Mouse (Mus musculus): ENCODE results near the gene Slc44a4. TPM values are rescaled to one million over a fixed set of nuclear protein-coding genes. Genes with fewer than 3 reads are reported as not detected.

The Slc44a4 gene
- total RNA-seq (2021): under 1 TPM in 1 of 2 experiments, not detected in 1; 0.09 TPM
- long read RNA-seq, experiment 1: 0 reads
- long read RNA-seq, experiment 2: 0 reads

DNA sequence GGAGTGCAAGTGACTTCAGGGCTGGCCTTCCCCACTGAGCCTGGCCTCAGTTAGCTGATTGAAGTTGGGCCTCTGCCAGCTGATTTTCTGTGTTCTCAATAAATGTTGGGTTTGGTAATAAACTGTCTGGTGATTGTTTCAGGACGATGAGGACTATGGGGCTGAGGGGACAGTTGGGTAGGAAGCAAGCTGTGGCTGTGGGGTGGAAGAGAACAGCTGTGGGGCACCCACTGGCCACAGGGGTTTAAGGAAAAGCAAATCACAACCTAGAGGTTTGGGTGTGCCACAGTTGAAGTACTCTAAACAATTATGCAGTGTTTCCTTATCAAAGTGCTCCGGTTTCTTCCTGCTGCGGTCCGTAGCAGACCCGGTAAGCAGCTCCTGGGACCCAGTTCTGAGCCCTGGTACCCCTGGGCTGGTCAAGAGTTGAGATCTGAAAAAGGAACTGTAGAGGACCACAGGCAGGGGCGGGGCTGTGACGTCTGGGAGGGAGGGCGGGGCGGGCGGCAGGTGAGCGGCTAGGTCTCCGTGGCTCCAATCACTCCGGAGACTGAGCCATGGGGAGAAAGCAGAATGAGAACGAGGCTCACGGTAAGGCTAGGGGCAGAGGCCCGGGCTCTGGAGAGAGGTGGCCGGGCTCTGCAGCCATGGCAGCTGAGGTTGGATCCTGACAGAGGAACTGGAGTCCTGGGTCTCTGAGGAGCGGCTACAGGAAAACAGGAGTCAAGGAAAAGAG lies at the start of gene Slc44a4:
Slc44a4 (plus strand) TSS at position 537 of the 736 bp plus-strand sequence.
- intact Hi-C loops (cut with DNase I; ENCODE audit: low total_unique reads): loop anchor here (5.0 to 10.0 kb wide), 2 partner anchors 57 to 71 kb away; partner anchors contain the start of gene Lsm2
- DNase-seq: no peak

DNA sequence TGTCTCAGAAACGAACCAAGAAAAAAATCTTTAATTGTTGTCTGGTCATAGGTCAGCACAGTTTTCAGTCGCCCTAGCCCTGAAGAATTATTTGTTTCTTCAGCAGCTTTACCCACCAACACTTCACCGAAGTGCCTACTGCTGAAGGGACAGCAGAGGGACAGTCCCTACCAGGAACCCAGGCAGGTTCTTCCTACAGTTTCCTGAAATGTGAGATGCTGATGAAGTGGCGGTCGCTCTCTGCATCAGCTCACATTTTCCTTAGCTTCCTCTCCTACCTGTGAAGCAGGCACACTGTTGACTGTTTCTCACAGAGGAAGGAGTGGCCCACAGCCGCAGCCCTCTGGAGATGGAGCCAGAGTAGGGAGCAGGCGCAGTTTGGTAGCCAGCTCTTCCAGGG lies 48.3 kb upstream of the Slc44a4 start:
- intact Hi-C loops (cut with DNase I; ENCODE audit: low total_unique reads): no loop called here
- DNase-seq: no peak

DNA sequence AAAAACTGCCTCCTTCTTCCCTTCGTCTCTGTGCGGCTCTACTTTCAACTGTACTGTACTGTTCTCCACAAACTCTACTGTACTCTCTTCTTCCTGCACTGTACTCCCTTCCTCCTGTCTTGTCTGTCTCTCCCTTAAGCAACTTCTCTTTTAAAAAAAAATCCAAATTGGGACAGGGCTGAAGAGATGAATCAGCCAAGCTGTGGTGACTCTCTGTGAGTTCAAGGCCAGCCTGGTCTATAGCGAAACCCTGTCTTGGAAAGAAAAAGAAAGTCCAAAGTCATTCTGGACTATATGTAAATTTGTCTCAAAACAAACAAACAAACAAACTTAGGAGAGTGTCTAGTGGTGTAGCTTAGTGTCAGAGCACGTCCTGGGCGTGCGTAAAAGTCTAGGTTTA lies 39.9 kb upstream of the Slc44a4 start:
- DNase-seq: no peak
- intact Hi-C loops (cut with DNase I; ENCODE audit: low total_unique reads): no loop called here

DNA sequence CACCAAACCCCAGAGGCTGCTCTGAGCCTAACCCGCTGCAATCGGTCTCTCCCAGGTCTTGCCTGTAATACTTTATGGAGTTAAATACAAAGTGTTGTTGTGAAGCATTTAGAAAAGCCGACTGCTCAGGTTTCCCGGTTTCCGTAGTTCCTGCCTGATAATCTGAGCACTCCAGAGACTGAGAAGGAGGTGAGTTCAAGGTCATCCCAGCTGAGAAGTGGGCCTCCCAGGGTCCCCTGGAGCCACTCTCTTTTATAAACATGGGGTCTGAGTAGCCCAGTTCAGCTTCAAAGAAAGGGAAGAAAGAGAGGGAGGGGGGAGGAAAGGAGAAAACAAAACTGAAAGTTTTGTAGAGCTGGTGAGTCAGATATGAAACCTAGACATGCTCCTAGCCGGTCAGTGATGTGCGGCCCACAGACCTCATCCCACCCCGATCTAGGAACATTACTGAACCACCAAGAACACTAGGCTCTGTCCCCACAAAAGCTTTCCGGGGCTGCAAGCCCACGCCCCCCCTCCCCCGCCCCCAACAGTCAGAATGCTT lies 34.9 kb upstream of the Slc44a4 start, which contains the start of gene Zbtb12:
Zbtb12 (plus strand) TSS at position 148 of the 544 bp plus-strand sequence.
- no peak for DNase-seq
- intact Hi-C loops (cut with DNase I; ENCODE audit: low total_unique reads): no loop called here

DNA sequence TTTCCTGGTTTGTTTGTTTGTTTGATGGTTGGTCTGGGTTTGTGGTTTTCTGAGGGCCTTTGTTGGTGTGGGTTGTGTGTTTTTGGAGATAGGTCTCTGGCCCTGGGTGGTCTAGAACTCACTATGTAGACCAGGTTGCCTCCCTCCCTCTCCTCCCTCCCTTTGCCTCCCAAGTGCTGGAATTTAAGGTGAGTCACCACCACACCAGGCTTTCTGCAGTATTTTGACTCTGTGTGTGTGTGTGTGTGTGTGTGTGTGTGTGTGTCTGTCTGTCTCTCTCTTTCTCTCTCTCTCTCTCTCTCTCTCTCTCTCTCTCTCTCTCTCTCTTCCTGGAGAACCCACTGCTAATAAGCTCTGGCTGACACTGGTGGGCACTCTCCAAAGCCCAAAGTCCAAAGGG lies 33.1 kb upstream of the Slc44a4 start:
- DNase-seq: no peak
- intact Hi-C loops (cut with DNase I; ENCODE audit: low total_unique reads): no loop called here

DNA sequence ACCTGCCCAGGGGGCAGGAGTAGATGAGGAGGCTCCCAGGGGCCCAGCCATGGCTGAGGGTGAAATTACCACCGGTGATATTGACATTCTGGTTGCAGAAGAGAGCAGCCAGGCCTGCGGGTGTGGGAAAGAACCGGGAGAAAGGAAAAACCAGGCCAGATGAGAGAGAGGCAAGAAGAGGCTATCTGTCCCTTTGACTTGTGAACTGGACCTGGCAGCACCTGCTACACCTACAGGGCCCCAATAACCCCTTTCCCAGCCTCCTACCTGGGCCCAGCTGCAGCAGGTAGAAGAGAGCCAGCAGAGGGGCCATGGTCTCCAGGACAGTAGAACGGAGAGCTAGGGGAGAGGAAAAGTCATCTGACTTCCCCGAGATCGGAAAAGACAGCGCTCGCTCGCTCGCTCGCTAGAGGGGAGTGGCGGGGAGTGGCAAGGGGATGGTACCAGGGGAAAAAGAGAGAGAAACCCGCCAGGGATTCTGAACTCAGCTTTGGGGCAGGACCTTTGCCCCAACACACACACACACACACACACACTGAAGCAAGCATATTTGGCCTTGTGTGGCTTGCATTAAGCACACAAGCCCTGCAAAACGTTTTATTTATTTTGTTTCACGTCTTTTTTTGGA lies 32.5 kb upstream of the Slc44a4 start, which contains the start of gene Gm20547:
Gm20547 (minus strand) TSS at position 360 of the 628 bp plus-strand sequence.
- intact Hi-C loops (cut with DNase I; ENCODE audit: low total_unique reads): no loop called here
- no peak for DNase-seq

DNA sequence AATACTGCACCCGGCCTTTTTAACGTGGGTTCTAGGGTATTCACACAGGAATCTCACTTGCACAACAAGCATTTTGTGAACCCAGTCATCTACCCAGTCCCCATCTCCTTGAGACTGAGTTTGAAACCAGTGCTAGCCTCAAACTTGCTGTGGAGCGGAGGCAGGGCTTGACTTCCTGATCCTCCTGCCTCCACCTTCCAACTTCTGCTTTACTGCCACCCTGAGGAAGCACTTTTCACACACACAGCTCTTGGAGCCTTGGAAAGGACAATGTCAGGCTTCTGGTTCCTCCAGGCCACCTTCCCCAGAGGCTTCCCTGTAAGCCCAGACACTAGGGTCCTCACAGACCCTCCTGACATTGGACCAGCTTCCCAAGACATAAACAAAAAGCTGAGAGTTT lies 30.9 kb upstream of the Slc44a4 start:
- intact Hi-C loops (cut with DNase I; ENCODE audit: low total_unique reads): no loop called here
- DNase-seq: no peak

DNA sequence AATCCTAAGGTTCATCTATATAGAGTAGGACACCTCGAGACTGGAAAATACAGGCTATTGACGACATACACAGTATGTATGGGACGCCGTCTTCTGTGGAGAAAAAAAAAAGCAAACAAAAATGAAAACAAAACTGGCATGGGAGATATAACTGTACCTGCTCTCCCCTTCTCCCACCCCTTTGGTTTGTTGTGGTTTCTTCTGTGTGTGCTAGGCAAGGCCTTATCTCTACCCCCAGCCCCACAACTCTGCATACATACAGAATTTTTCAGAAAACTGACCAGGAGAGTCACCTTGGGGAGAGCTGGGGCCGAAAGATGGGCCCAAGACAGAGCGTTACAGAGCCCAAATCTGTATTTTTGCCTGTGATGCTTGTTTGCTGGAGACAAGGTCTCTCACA lies 29.6 kb upstream of the Slc44a4 start:
- no peak for DNase-seq
- intact Hi-C loops (cut with DNase I; ENCODE audit: low total_unique reads): no loop called here

DNA sequence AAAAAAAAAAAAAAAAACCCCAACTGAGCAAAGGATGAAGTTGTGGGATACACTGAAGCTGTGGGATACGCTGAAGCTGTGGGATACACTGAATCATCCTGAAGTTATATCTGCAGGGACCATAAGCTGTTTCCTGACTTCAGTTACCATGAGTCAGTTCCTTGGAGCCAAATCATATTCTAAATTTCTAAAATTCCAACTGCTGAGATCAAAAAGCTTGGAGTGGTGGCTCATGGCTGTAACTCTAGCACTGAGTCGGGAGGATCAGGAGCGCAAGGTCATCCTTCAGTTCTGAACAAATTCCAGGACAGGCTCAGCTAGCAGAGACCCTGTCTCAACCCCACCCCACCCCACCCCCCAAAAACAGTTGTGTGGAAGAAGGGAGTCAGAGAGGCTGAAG lies 28.7 kb upstream of the Slc44a4 start:
- DNase-seq: no peak
- intact Hi-C loops (cut with DNase I; ENCODE audit: low total_unique reads): no loop called here

DNA sequence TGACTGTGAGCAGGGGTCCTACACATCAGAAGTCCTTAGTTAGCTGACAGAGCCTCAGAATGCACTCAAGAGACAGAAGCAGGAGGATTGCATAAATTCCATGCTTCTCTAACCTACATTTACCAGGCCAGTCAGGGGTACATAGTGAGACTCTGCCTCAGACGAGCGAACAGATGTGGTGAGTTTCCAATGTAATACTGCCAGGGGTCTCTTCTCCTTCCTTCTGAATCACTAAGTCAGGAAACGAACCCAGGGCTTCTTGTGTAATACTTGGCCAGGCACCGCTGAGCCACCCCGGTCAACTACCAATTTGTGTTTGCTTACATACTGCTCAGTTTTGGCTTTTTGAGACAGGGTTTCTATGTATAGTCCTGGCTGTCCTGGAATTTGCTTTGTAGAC lies 26.3 kb upstream of the Slc44a4 start:
- intact Hi-C loops (cut with DNase I; ENCODE audit: low total_unique reads): no loop called here
- no peak for DNase-seq

DNA sequence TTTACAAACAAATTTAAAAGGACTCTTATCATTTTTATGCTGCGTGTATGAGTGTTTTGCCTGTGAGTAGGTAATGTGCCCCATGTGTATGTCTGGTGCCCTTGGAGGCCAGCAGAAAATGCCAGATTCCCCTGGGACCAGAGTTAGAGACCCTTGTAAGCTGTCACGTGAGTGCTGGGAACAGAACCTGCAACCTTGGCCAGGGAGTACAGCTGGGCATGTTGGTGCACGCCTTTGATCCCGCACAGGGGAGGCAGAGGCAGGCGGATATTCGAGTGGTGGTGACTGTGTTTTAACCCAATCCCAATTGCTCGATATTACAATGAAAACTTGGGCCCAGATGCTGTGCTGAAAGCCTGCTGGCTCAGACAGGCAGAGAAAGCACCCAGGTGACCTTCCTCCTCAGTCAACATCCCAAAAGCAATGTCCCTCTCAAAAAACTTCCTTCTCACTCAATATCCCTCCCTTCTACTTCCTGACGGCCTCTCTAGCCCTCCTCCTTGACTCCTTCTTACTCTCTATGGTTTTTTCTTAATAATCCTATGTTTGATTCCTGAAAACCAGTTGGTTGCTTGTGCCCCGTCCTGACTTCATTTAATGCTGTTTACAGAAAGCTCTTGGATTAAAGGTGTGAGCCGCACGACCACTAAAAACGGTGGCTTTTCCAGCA lies 24.1 kb upstream of the Slc44a4 start:
- no peak for DNase-seq
- intact Hi-C loops (cut with DNase I; ENCODE audit: low total_unique reads): loop anchor here (5.0 kb wide), 1 partner anchor 38 kb away; the partner anchor contains the start of genes Nelfe and Skiv2l

DNA sequence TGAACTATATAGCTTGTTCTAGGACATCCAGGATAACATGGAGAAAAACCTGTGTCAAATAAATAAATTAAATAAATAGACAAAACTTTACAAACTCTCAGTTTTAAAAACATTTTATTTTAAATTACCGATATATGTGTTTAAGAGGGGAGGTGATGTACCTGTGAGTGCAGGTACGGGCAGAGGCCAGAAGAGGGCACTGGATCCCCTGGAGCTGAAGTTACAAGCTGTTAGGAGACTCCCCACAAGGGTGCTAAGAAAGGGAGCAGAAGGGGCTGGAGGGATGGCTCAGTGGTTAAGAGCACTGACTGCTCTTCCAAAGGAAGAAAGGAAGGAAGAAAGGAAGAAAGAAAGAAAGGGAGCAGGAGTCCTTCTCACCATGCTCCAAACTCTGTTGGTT lies 22.9 kb upstream of the Slc44a4 start:
- no peak for DNase-seq
- intact Hi-C loops (cut with DNase I; ENCODE audit: low total_unique reads): loop anchor here (5.0 kb wide), 1 partner anchor 39 kb away; the partner anchor contains the start of genes Nelfe and Skiv2l

DNA sequence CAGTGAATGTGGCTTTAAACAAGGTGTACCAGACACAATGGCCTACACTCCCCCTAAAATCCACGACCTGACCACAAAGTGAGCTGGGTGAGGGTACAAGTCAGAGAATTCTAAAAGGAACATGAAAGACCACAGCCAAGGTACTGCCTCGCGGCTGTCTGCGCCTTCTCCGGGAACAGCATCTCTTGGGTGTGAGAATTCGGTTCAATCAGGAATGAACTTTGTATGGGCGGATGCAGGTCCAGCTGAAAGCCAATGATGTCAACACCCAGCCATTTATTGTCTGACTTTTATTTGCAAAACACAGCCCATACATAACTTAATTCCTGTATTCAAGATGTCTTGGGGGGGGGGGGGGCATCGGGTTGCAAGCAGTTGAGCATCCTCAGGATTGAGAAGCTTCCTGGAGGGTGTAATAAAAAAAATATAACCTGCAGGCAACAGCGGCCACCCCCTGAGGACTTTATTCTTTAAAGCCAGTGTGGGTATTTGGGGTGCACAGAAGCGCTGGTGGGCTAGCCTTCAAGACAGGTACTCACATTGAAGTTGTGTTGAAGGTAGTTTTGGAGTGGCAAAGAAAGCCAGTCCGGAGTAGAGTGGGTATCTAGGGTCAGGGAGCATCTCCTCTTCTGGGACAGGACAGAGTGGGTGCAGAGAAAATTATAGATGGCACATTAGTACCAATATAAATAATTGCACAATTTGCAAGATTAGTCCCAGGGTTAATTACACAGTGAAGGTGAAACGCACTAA lies 21.0 kb upstream of the Slc44a4 start:
- intact Hi-C loops (cut with DNase I; ENCODE audit: low total_unique reads): loop anchor here (5.0 kb wide), 1 partner anchor 41 kb away; the partner anchor contains the start of genes Nelfe and Skiv2l
- DNase-seq: no peak

DNA sequence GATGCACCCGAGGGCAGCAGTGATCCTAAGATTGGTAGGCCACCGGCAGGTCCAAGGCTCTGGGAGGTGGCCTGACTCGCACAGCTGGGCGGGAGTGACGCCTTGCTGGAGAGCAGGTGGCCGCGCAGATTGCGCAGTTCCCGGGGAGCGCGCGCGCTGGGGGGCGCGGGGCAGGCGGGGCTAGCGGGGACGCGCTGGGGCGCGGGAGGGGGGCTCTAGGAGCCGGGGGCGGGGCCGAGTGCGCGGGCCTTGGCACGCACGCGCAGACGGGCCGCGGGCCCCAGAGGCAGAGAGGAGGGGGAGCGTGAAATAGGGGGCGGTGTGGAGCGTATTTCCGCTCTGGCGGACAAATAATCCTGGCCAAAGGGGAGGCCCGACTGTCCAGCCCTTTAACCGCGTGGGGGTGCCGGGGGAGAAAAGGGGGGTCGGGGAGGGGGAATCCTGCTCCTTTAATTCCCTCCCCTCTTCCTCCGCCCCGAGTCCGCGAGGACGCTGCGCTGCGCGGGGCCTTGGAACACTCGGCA lies 20.1 kb upstream of the Slc44a4 start:
- intact Hi-C loops (cut with DNase I; ENCODE audit: low total_unique reads): loop anchor here (5.0 kb wide), 1 partner anchor 42 kb away; the partner anchor contains the start of genes Nelfe and Skiv2l
- peak; percentile 96 for DNase-seq

DNA sequence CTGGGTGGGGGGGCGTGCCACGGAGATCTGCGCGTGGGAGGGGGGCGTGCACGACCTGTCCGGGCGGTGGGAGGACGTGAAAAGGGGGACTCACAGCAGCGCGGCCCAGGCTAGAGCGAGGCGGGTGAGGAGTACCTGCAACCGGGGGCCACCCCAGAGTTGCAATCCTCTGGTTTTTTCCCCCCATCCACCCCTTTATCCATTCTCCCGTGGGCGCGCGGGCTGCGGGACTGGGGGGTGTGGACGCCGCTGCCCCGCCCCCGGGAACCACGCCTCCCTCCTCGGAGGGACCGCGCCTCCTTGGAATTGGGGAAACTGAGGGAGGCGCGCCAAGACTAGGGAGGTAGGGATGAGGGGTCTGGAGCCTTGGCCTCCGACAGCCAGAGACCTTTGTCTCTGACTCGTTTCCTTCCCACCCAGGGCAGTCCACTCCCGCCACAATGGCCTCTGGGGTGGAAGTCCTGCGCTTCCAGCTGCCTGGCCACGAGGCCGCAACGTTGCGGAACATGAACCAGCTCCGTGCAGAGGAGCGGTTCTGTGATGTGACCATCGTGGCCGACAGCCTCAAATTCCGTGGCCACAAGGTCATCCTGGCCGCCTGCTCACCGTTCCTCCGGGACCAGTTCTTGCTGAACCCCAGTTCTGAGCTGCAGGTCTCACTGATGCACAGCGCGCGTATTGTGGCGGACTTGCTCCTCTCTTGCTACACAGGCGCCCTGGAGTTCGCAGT lies 19.3 kb upstream of the Slc44a4 start:
- intact Hi-C loops (cut with DNase I; ENCODE audit: low total_unique reads): loop anchor here (5.0 kb wide), 1 partner anchor 43 kb away; the partner anchor contains the start of genes Nelfe and Skiv2l
- peak; percentile 63 for DNase-seq

DNA sequence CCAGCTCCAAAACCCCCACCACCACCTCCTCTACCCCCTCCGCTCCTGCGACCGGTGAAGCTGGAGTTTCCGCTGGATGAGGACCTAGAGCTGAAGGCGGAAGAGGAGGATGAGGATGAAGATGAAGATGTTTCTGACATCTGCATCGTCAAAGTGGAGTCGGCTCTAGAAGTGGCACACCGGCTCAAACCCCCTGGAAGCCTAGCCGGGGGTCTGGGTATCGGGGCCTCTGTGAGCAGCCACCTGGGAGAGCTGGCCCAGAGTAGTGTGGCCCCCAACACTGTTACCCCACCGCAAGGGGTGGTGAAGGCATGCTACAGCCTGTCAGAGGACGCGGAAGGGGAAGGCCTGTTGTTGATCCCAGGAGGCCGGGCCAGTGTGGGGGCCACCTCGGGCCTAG lies 18.5 kb upstream of the Slc44a4 start:
- DNase-seq: no peak
- intact Hi-C loops (cut with DNase I; ENCODE audit: low total_unique reads): no loop called here

DNA sequence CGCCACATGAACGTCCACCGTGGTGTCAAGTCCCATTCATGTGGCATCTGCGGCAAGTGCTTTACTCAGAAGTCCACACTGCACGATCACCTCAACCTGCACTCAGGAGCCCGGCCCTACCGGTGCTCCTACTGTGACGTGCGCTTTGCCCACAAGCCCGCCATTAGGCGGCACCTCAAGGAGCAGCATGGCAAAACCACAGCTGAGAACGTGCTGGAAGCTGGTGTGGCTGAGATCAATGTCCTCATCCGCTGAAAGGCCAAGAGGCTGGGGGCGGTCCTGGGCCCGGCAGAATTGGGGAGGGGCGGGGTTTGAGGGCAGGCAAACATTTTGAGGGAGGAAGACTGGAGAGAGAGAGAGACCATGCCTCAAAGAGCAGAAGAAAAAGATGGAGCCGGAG lies 17.9 kb upstream of the Slc44a4 start:
- intact Hi-C loops (cut with DNase I; ENCODE audit: low total_unique reads): no loop called here
- DNase-seq: no peak

All from gastrocnemius, postnatal 14 days (tissue).